Comparison of ENCODE assay signal across 20 mouse cellular contexts in genomic region chr8:115448367-115448766, GRCm38 (mm10).
"Had no signal": no experiment of that assay in that cellular context is flagged by ENCODE, and none has a peak within 500 bp of the region (broad histone marks: within the 10 kb centered on the region; RNA-seq: fewer than 3 reads in every experiment).

No protein-coding gene starts in this region.

- H3K27ac ChIP-seq: kidney, postnatal 0 days; layer of hippocampus, adult 2 months; left cerebral cortex, adult 2 months; liver, embryonic 13.5 days; midbrain, embryonic 10.5 days; midbrain, embryonic 13.5 days; neural tube, embryonic 13.5 days; stomach, embryonic 15.5 days had no signal

- H3K9me3 ChIP-seq: liver, embryonic 13.5 days; midbrain, embryonic 10.5 days; midbrain, embryonic 13.5 days; neural tube, embryonic 13.5 days; stomach, embryonic 15.5 days had no signal

- H3K4me3 ChIP-seq: layer of hippocampus, adult 2 months; left cerebral cortex, adult 2 months; liver, embryonic 13.5 days; midbrain, embryonic 10.5 days; midbrain, embryonic 13.5 days; myocyte; neural tube, embryonic 13.5 days; stomach, embryonic 15.5 days had no signal

- H3K4me1 ChIP-seq: liver, embryonic 13.5 days; neural tube, embryonic 13.5 days; stomach, embryonic 15.5 days had no signal

- H3K9ac ChIP-seq: liver, embryonic 13.5 days; midbrain, embryonic 13.5 days; neural tube, embryonic 13.5 days; stomach, embryonic 15.5 days had no signal

- H3K36me3 ChIP-seq: liver, embryonic 13.5 days; midbrain, embryonic 10.5 days; midbrain, embryonic 13.5 days; neural tube, embryonic 13.5 days; stomach, embryonic 15.5 days had no signal

- H3K4me2 ChIP-seq: liver, embryonic 13.5 days; midbrain, embryonic 13.5 days; neural tube, embryonic 13.5 days; stomach, embryonic 15.5 days had no signal

- DNase-seq: kidney, postnatal 25 days; layer of hippocampus, adult 9-11 months; layer of hippocampus, postnatal 36 days; liver, embryonic 13.5 days; lung, adult 2 months; lung, postnatal 14 days; lung, postnatal 4 days; retina, postnatal 1 day; right cerebral cortex, postnatal 25 days; spleen, adult 18-20 months; thymus, postnatal 25 days had no signal

- ATAC-seq: midbrain, embryonic 13.5 days; midbrain, embryonic 16.5 days had no signal

- H3K27me3 ChIP-seq: liver, embryonic 13.5 days; midbrain, embryonic 13.5 days; neural tube, embryonic 13.5 days; stomach, embryonic 15.5 days had no signal
